Mouse (Mus musculus) kidney, adult 2 months (tissue): ENCODE measurements around the gene Wdfy3.

Source experiments
- CTCF ChIP-seq: fragments of 200-500 bp; conservative IDR thresholded peaks from 2 replicates; pipeline ENCODE4 v1.5.1; 2011; ENCODE audit warnings: low read depth, mild to moderate bottlenecking, control low read depth, low read length, moderate library complexity, mixed read lengths; ENCODE audit not compliant: insufficient read depth, insufficient read length
- POLR2A ChIP-seq: fragments of 200-500 bp; IDR thresholded peaks from one replicate; pipeline ENCODE4 v1.6.1; 2011; ENCODE audit warnings: low read depth, low read length, control low read depth

- TF ChIP-seq CTCF (no peak), POLR2A (no peak)
These were observed 76.6 kb downstream of the Wdfy3 start for GRCm38 (mm10) chr5:101992969-101993670.
